ENCODE assay signal across 9 mouse cellular contexts in the genomic region with DNA sequence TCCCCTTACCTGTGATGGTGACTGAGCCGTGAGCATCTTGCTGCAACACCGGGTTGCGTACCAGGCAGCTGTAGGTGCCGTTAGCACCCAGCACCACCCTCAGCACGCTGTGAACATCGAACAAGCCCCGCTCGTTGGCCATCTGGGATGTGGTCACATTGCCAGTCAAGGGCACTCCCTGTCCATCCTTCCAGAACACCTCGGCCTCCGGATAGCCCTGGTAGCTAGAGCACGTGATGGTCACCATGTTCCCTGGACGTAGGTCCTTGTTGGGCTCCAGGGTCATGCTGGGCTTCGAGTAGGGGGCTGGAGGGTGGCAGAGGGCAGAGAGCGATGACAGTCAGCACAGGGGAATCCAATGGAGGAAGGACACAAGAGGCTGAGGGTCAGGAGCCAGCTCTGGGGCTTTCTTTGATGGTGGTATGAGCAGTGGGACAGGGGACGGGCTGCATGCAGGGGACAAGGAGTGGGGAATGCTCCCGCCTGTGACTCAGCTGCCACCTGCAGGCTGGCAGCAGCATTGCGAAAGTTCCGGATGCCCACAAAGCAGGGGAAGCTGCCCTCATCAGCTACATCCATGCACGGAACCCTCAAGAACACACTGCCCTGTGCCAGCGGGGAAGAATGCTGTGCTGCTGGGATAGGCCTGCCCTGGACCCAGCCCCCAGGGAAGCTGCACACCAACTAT. TPM values are rescaled to one million over a fixed set of nuclear protein-coding genes. Genes with fewer than 3 reads are reported as not detected.
A peak's percentile ranks its signal among the peaks of the same experiment; 100 is the strongest.
DNase-seq lines count a peak whose midpoint lies in the region; ATAC-seq and TF ChIP-seq lines count a peak whose summit lies in the region.
"Had no signal": no experiment of that assay in that cellular context is flagged by ENCODE, and none has a peak within 500 bp of the region (broad histone marks: within the 10 kb centered on the region; RNA-seq: fewer than 3 reads in every experiment).

No protein-coding gene starts in this region.

- peak; percentile 43 for DNase-seq in CD4-positive, CD25-positive, alpha-beta regulatory T cell, adult 2 months (ENCODE audit: low read depth, low spot score)
- peak; percentile 66 for DNase-seq in left cerebral cortex, postnatal 4 days
- no peak for DNase-seq in left cerebral cortex, postnatal 25 days (ENCODE audit: low spot score in 2 of 2)
- peak; percentile 70 for DNase-seq in limb, embryonic 11.5 days (ENCODE audit: low spot score)
- no peak for DNase-seq in gastrocnemius, postnatal 25 days

- peak; percentile 59 for TF ChIP-seq CTCF in olfactory bulb, adult 2 months (IDR thresholded peaks at IDR 0.05; ENCODE audit: insufficient read depth, low read depth, low read length)

- no peaks in the 10 kb centered on the region for H3K9me3 ChIP-seq in embryonic facial prominence, embryonic 13.5 days
- H3K9me3 ChIP-seq in limb, embryonic 11.5 days (ENCODE audit: control insufficient read depth, low read length) = no peaks in the 10 kb centered on the region
- H3K9me3 ChIP-seq: neural tube, embryonic 12.5 days had no signal

- H3K4me2 ChIP-seq in embryonic facial prominence, embryonic 13.5 days = no peak overlapping the region
- no peak overlapping the region for H3K4me2 ChIP-seq in limb, embryonic 11.5 days (ENCODE audit: low read depth, severe bottlenecking)
- H3K4me2 ChIP-seq: neural tube, embryonic 12.5 days had no signal

- H3K9ac ChIP-seq in embryonic facial prominence, embryonic 13.5 days = no peak overlapping the region
- no peak overlapping the region for H3K9ac ChIP-seq in limb, embryonic 11.5 days (ENCODE audit: low read length)
- H3K9ac ChIP-seq: neural tube, embryonic 12.5 days had no signal

- no peaks in the 10 kb centered on the region for H3K27me3 ChIP-seq in embryonic facial prominence, embryonic 13.5 days
- H3K27me3 ChIP-seq in limb, embryonic 11.5 days (ENCODE audit: control insufficient read depth, insufficient read depth, low read length) = no peaks in the 10 kb centered on the region
- H3K27me3 ChIP-seq: neural tube, embryonic 12.5 days had no signal

- H3K4me3 ChIP-seq in embryonic facial prominence, embryonic 13.5 days = no peak overlapping the region
- no peak overlapping the region for H3K4me3 ChIP-seq in limb, embryonic 11.5 days (ENCODE audit: low read depth, low read length)
- H3K4me3 ChIP-seq in olfactory bulb, adult 2 months (ENCODE audit: insufficient read depth, low read depth, low read length) = no peak overlapping the region
- H3K4me3 ChIP-seq: neural tube, embryonic 12.5 days had no signal

- 0 out of 2 replicates have a peak, but pooled peaks cover 2% of the 10 kb centered on the region for H3K4me1 ChIP-seq in embryonic facial prominence, embryonic 13.5 days
- no peaks in the 10 kb centered on the region for H3K4me1 ChIP-seq in limb, embryonic 11.5 days (ENCODE audit: control insufficient read depth, insufficient read depth, low read length)
- H3K4me1 ChIP-seq in olfactory bulb, adult 2 months (ENCODE audit: control insufficient read depth, insufficient read depth, low read length) = peaks cover 12% of the 10 kb centered on the region

- no peak for ATAC-seq in CD4-positive, CD25-positive, alpha-beta regulatory T cell, adult 4 months
- 0 out of 2 replicates have a peak, but pooled peaks have one; percentile 54 for ATAC-seq in embryonic facial prominence, embryonic 13.5 days (ENCODE audit: insufficient number of reproducible peaks, insufficient read depth, low FRiP score, low TSS enrichment, low read depth)
- ATAC-seq in limb, embryonic 11.5 days (ENCODE audit: insufficient number of reproducible peaks, low FRiP score, low TSS enrichment, low read depth) = 0 out of 2 replicates have a peak, but pooled peaks have one; percentile 54

- 79% methylated on average over 20 of the region's 20 CpGs for WGBS in embryonic facial prominence, embryonic 13.5 days
- 80% methylated on average over 20 of the region's 20 CpGs for WGBS in limb, embryonic 11.5 days
- WGBS in olfactory bulb, adult 2 months = 73% methylated on average over 20 of the region's 20 CpGs

- intact Hi-C loops in left cerebral cortex, postnatal 4 days (cut with DNase I) = loop anchor here (5.0 kb wide), 1 partner anchor 203 kb away; no protein-coding TSS in a partner anchor
- intact Hi-C loops in left cerebral cortex, postnatal 25 days (cut with DNase I) = loop anchor here (1.0 to 5.0 kb wide), 2 partner anchors 205 to 337 kb away; no protein-coding TSS in a partner anchor

- TF ChIP-seq POLR2A in olfactory bulb, adult 2 months (IDR thresholded peaks at IDR 0.05; ENCODE audit: insufficient read depth, low read depth, low read length) = no peak

- H3K27ac ChIP-seq in embryonic facial prominence, embryonic 13.5 days = no peak overlapping the region
- no peak overlapping the region for H3K27ac ChIP-seq in limb, embryonic 11.5 days (replicated peaks; ENCODE audit: low read depth, low read length)
- no peak overlapping the region for H3K27ac ChIP-seq in olfactory bulb, adult 2 months (ENCODE audit: insufficient read depth, low read depth, low read length)
- H3K27ac ChIP-seq: neural tube, embryonic 12.5 days had no signal

- H3K36me3 ChIP-seq in embryonic facial prominence, embryonic 13.5 days = peaks cover 82% of the 10 kb centered on the region
- peaks cover 11% of the 10 kb centered on the region; the same call in 1 of the 2 replicates for H3K36me3 ChIP-seq in limb, embryonic 11.5 days (ENCODE audit: control insufficient read depth, insufficient read depth, low read length)

RNA-seq across cellular contexts. Expression of a gene that starts 19.6 kb away (rescaled TPM):
- polyA plus RNA-seq in CD4-positive, CD25-positive, alpha-beta regulatory T cell, adult 4 months (2017; shearing (Covaris generic)) = not detected
- 10 to 100 TPM; 30.4 to 36.3 TPM for total RNA-seq in left cerebral cortex, postnatal 4 days (2021)
- 1 to 10 TPM; 8.2 to 8.7 TPM for total RNA-seq in left cerebral cortex, postnatal 25 days (2021)
- 58.4 and 58.6 TPM in 2 replicates for polyA plus RNA-seq in embryonic facial prominence, embryonic 13.5 days (2015; fragmentation: Nextera tagmentation; extraction: Ambion mirVana)
- polyA plus RNA-seq in limb, embryonic 11.5 days (2014; fragmentation: Nextera tagmentation; extraction: Ambion mirVana) = 56.9 and 59.5 TPM in 2 replicates
- polyA plus RNA-seq in olfactory bulb, adult 2 months (2012; ENCODE audit: insufficient read depth, insufficient read length, low replicate concordance, missing spikeins) = not detected in 2 replicates
- 10 to 100 TPM; 10.1 TPM for total RNA-seq in gastrocnemius, postnatal 25 days (2021)

RNA-seq across cellular contexts. Expression of a gene that starts 46.4 kb away (rescaled TPM):
- polyA plus RNA-seq in CD4-positive, CD25-positive, alpha-beta regulatory T cell, adult 4 months (2017; shearing (Covaris generic)) = 10 to 100 TPM; 70.3 to 72.6 TPM
- 100 to 1,000 TPM; 403 to 462 TPM for total RNA-seq in left cerebral cortex, postnatal 4 days (2021)
- total RNA-seq in left cerebral cortex, postnatal 25 days (2021) = 1,000 to 10,000 TPM; 1,057 to 1,077 TPM
- 106 and 130 TPM in 2 replicates for polyA plus RNA-seq in embryonic facial prominence, embryonic 13.5 days (2015; fragmentation: Nextera tagmentation; extraction: Ambion mirVana)
- polyA plus RNA-seq in limb, embryonic 11.5 days (2014; fragmentation: Nextera tagmentation; extraction: Ambion mirVana) = 56.1 and 60.5 TPM in 2 replicates
- 425 and 1,354 TPM in 2 replicates for polyA plus RNA-seq in olfactory bulb, adult 2 months (2012; ENCODE audit: insufficient read depth, insufficient read length, low replicate concordance, missing spikeins)
- 10 to 100 TPM; 92.9 to 99.0 TPM for total RNA-seq in gastrocnemius, postnatal 25 days (2021)

RNA-seq across cellular contexts. Expression of a gene that starts 47.2 kb away (rescaled TPM):
- polyA plus RNA-seq in CD4-positive, CD25-positive, alpha-beta regulatory T cell, adult 4 months (2017; shearing (Covaris generic)) = not detected
- total RNA-seq in left cerebral cortex, postnatal 4 days (2021) = 10 to 100 TPM; 81.2 to 83.5 TPM
- total RNA-seq in left cerebral cortex, postnatal 25 days (2021) = 100 to 1,000 TPM; 221 to 222 TPM
- polyA plus RNA-seq in embryonic facial prominence, embryonic 13.5 days (2015; fragmentation: Nextera tagmentation; extraction: Ambion mirVana) = 3.6 and 5.1 TPM in 2 replicates
- 1.7 and 2.2 TPM in 2 replicates for polyA plus RNA-seq in limb, embryonic 11.5 days (2014; fragmentation: Nextera tagmentation; extraction: Ambion mirVana)
- polyA plus RNA-seq in olfactory bulb, adult 2 months (2012; ENCODE audit: insufficient read depth, insufficient read length, low replicate concordance, missing spikeins) = not detected in 2 replicates
- 10 to 100 TPM; 11.1 to 12.3 TPM for total RNA-seq in gastrocnemius, postnatal 25 days (2021)

Comparison
In these comparisons a context has a peak if more than half of its experiments do, and no peak if none do; other contexts are left out.
1. DNase-seq: peak in CD4-positive, CD25-positive, alpha-beta regulatory T cell, adult 2 months (single experiment), left cerebral cortex, postnatal 4 days (single experiment) and limb, embryonic 11.5 days (single experiment); none in left cerebral cortex, postnatal 25 days (0 of 2) and gastrocnemius, postnatal 25 days (single experiment).
2. RNA of a gene that starts 19.6 kb away (polyA plus RNA-seq): 56.9 to 59.5 TPM in limb, embryonic 11.5 days and 58.4 to 58.6 TPM in embryonic facial prominence, embryonic 13.5 days; not detected in CD4-positive, CD25-positive, alpha-beta regulatory T cell, adult 4 months and not detected in olfactory bulb, adult 2 months; every median in the first group is over 10 times any median in the second.